Mouse (Mus musculus) midbrain, postnatal 0 days (tissue): ENCODE results near the gene 9530003J23Rik. TPM values are rescaled to one million over a fixed set of nuclear protein-coding genes. Genes with fewer than 3 reads are reported as not detected.
"Not testable (repeated sequence)": the region's sequence is repeated elsewhere in the genome, so short reads cannot be mapped to it uniquely, and the experiment has no call there.

Source experiments
- ATAC-seq: fragments of 200-750 bp; cut with Nextera tagmentation; 2 replicates; pipeline ENCODE4 v1.8.0; 2017; ENCODE audit warnings: moderate number of reproducible peaks, mild to moderate bottlenecking, moderate TSS enrichment, moderate library complexity; ENCODE audit not compliant: low FRiP score
- DNase-seq: peaks from one replicate; pipeline ENCODE4 v3.0.0-alpha.2; 2015; ENCODE audit warnings: low spot score
- H3K27ac ChIP-seq: fragments of 300-500 bp; sonication (generic); 2 replicates; pipeline ENCODE4 v1.5.1; 2014; ENCODE audit warnings: low read depth, mild to moderate bottlenecking, low read length, mixed read lengths
- H3K27me3 ChIP-seq: fragments of 300-500 bp; sonication (generic); 2 replicates; pipeline ENCODE4 v1.6.1; 2014; ENCODE audit warnings: low read length, control low read depth, mixed read lengths; ENCODE audit not compliant: insufficient read depth
- H3K36me3 ChIP-seq: fragments of 300-500 bp; sonication (generic); 2 replicates; pipeline ENCODE4 v1.6.1; 2014; ENCODE audit warnings: low read length, control low read depth, mixed read lengths; ENCODE audit not compliant: insufficient read depth
- H3K4me1 ChIP-seq: fragments of 300-500 bp; sonication (generic); 2 replicates; pipeline ENCODE4 v1.6.1; 2014; ENCODE audit warnings: mild to moderate bottlenecking, control low read depth, antibody characterized with exemption, low read length, mixed read lengths; ENCODE audit not compliant: insufficient read depth
- H3K4me2 ChIP-seq: fragments of 300-500 bp; sonication (generic); 2 replicates; pipeline ENCODE4 v1.6.1; 2014; ENCODE audit warnings: low read depth, mild to moderate bottlenecking, low read length, mixed read lengths; ENCODE audit not compliant: poor library complexity, severe bottlenecking
- H3K4me3 ChIP-seq: fragments of 300-500 bp; sonication (generic); 2 replicates; pipeline ENCODE4 v1.5.1; 2014; ENCODE audit warnings: low read depth, mild to moderate bottlenecking, low read length, moderate library complexity
- H3K9ac ChIP-seq: fragments of 300-500 bp; sonication (generic); replicated peaks from 2 replicates; pipeline ENCODE4 v1.6.1; 2014; ENCODE audit warnings: mild to moderate bottlenecking, low read length, moderate library complexity, mixed read lengths; ENCODE audit not compliant: poor library complexity, severe bottlenecking
- H3K9me3 ChIP-seq: fragments of 300-500 bp; sonication (generic); 2 replicates; pipeline ENCODE4 v1.6.1; 2016; ENCODE audit warnings: low read length, control low read depth
- CTCF ChIP-seq: IDR thresholded peaks from 2 replicates; pipeline ENCODE4 v1.5.1; 2016; ENCODE audit warnings: antibody characterized with exemption, mild to moderate bottlenecking
- WGBS: fragments of 180-500 bp; shearing (Covaris S2); extraction: QIAGEN DNeasy Blood & Tissue Kit; methylation state at CpG from one replicate; pipeline ENCODE4 v1.1.7; 2014; 5-methylcytosine and 5-hydroxymethylcytosine counted together
- polyA plus RNA-seq: library from polyadenylated mRNA; unstranded; fragments of >200 nt; fragmentation: Nextera tagmentation; extraction: Ambion mirVana; gene quantifications from 2 replicates; pipeline ENCODE4 v1.2.1, GENCODE M21; 2015
- total RNA-seq: library from RNA; depleted of rRNA; stranded (reverse); fragments of >200 nt; gene quantifications from 2 replicates; pipeline ENCODE4 v1.2.3, GENCODE M21; 2014

9530003J23Rik gene
- total and polyA plus RNA-seq, 2 experiments from 2014 or later = 0.26 TPM; not detected in 1

- not testable (repeated sequence) for ATAC-seq, DNase-seq
- 81% methylated on average over 9 of the region's 9 CpGs for WGBS
These were observed 39.3 kb upstream of the 9530003J23Rik start for GRCm38 (mm10) chr10:117277779-117278178.

GRCm38 (mm10) chr10:117275681-117276369 lies 37.3 kb upstream of the 9530003J23Rik start:
- no peak overlapping the region for H3K27ac ChIP-seq
- no peak overlapping the region for H3K4me3 ChIP-seq
- H3K4me1 ChIP-seq = no peaks in the 10 kb centered on the region
- ATAC-seq (no peak), DNase-seq (no peak)
- H3K27me3 ChIP-seq = no peaks in the 10 kb centered on the region
- no peaks in the 10 kb centered on the region for H3K36me3 ChIP-seq
- no peaks in the 10 kb centered on the region for H3K9me3 ChIP-seq
- H3K9ac ChIP-seq = no peak overlapping the region
- WGBS = 85% methylated on average over 10 of the region's 10 CpGs
- H3K4me2 ChIP-seq = no peak overlapping the region
- TF ChIP-seq CTCF = no peak

More at GRCm38 (mm10) chr10:117277779-117278178, 39.3 kb upstream of the 9530003J23Rik start:
- H3K4me2 ChIP-seq, H3K9me3 ChIP-seq, H3K4me3 ChIP-seq, H3K27ac ChIP-seq, H3K4me1 ChIP-seq, H3K27me3 ChIP-seq, H3K36me3 ChIP-seq, H3K9ac ChIP-seq: not testable (repeated sequence)
- peak; percentile 42 for TF ChIP-seq CTCF

- not testable (repeated sequence) for H3K9me3 ChIP-seq, H3K4me3 ChIP-seq, H3K4me1 ChIP-seq, H3K9ac ChIP-seq, H3K27ac ChIP-seq, H3K4me2 ChIP-seq, H3K36me3 ChIP-seq, DNase-seq, H3K27me3 ChIP-seq, ATAC-seq
- WGBS = 91% methylated on average over 2 of the region's 7 CpGs
These were observed 36.1 kb upstream of the 9530003J23Rik start for GRCm38 (mm10) chr10:117274645-117275044.

GRCm38 (mm10) chr10:117272023-117272422 lies 33.5 kb upstream of the 9530003J23Rik start:
- Histone ChIP-seq H3K27me3 (no peaks in the 10 kb centered on the region), H3K36me3 (no peaks in the 10 kb centered on the region), H3K27ac (no peak overlapping the region), H3K9me3 (no peaks in the 10 kb centered on the region), H3K4me2 (no peak overlapping the region), H3K4me1 (no peaks in the 10 kb centered on the region), H3K9ac (no peak overlapping the region), H3K4me3 (no peak overlapping the region)
- TF ChIP-seq CTCF = peak; percentile 45
- no peak for DNase-seq
- no peak for ATAC-seq

GRCm38 (mm10) chr10:117259870-117260269 lies 21.4 kb upstream of the 9530003J23Rik start:
- Histone ChIP-seq H3K4me1 (no peaks in the 10 kb centered on the region), H3K9me3 (no peaks in the 10 kb centered on the region), H3K4me3 (no peak overlapping the region), H3K9ac (no peak overlapping the region), H3K27ac (no peak overlapping the region), H3K27me3 (no peaks in the 10 kb centered on the region), H3K4me2 (no peak overlapping the region), H3K36me3 (no peaks in the 10 kb centered on the region)
- ATAC-seq (no peak), DNase-seq (peak; percentile 26)
- no peak for TF ChIP-seq CTCF

- Histone ChIP-seq H3K4me1 (no peaks in the 10 kb centered on the region), H3K4me2 (no peak overlapping the region), H3K4me3 (no peak overlapping the region), H3K9ac (no peak overlapping the region), H3K27ac (no peak overlapping the region), H3K27me3 (no peaks in the 10 kb centered on the region), H3K9me3 (no peaks in the 10 kb centered on the region), H3K36me3 (no peaks in the 10 kb centered on the region)
- ATAC-seq = no peak
- TF ChIP-seq CTCF = no peak
- no peak for DNase-seq
- 65% methylated on average over 11 of the region's 11 CpGs for WGBS
These were observed 2.6 kb downstream of the 9530003J23Rik start for GRCm38 (mm10) chr10:117235866-117236265.
